Mouse (Mus musculus) liver, postnatal 0 days (tissue): Measurements from ENCODE around the gene Casd1. TPM values are rescaled to one million over a fixed set of nuclear protein-coding genes. Genes with fewer than 3 reads are reported as not detected.

ENCODE experiments used
- ATAC-seq: fragments of 200-750 bp; cut with Nextera tagmentation; 2 replicates; pipeline ENCODE4 v1.8.0; 2017; ENCODE audit warnings: mild to moderate bottlenecking, moderate library complexity
- DNase-seq: peaks from one replicate; pipeline ENCODE4 v3.0.0-alpha.2; 2016
- H3K27ac ChIP-seq: fragments of 300-500 bp; sonication (generic); 2 replicates; pipeline ENCODE4 v1.5.1; 2014; ENCODE audit warnings: antibody characterized with exemption, moderate library complexity, mild to moderate bottlenecking, low read depth
- H3K27me3 ChIP-seq: fragments of 300-500 bp; sonication (generic); 2 replicates; pipeline ENCODE4 v1.6.1; 2014; ENCODE audit warnings: low read length, control low read depth, mixed read lengths; ENCODE audit not compliant: insufficient read depth
- H3K36me3 ChIP-seq: fragments of 300-500 bp; sonication (generic); replicated peaks from 2 replicates; pipeline ENCODE4 v1.6.1; 2014; ENCODE audit warnings: mild to moderate bottlenecking, control low read depth, low read length, moderate library complexity, mixed read lengths; ENCODE audit not compliant: insufficient read depth
- H3K4me1 ChIP-seq: fragments of 300-500 bp; sonication (generic); 2 replicates; pipeline ENCODE4 v1.6.1; 2014; ENCODE audit warnings: antibody characterized with exemption, mild to moderate bottlenecking, control low read depth; ENCODE audit not compliant: insufficient read depth
- H3K4me2 ChIP-seq: fragments of 300-500 bp; sonication (generic); 2 replicates; pipeline ENCODE4 v1.6.1; 2014; ENCODE audit warnings: low read depth, mild to moderate bottlenecking, low read length, moderate library complexity, mixed read lengths
- H3K4me3 ChIP-seq: fragments of 300-500 bp; sonication (generic); 2 replicates; pipeline ENCODE4 v1.5.1; 2014; ENCODE audit warnings: low read depth, low read length
- H3K9ac ChIP-seq: fragments of 300-500 bp; sonication (generic); replicated peaks from 2 replicates; pipeline ENCODE4 v1.6.1; 2014; ENCODE audit warnings: mild to moderate bottlenecking, moderate library complexity
- H3K9me3 ChIP-seq: fragments of 300-500 bp; sonication (generic); 2 replicates; pipeline ENCODE4 v1.6.1; 2016; ENCODE audit warnings: mild to moderate bottlenecking, control low read depth, low read length, mixed read lengths
- CTCF ChIP-seq: sonication (generic); IDR thresholded peaks from 2 replicates; pipeline ENCODE4 v1.5.1; 2016; ENCODE audit warnings: antibody characterized with exemption, low read depth
- EP300 ChIP-seq: IDR thresholded peaks from 2 replicates; pipeline ENCODE4 v1.6.1; 2016; ENCODE audit warnings: antibody characterized with exemption, low read depth, mild to moderate bottlenecking
- WGBS: fragments of 180-500 bp; shearing (Covaris S2); extraction: QIAGEN DNeasy Blood & Tissue Kit; methylation state at CpG from one replicate; pipeline ENCODE4 v1.1.7; 2014; ENCODE audit not compliant: insufficient replicate concordance; 5-methylcytosine and 5-hydroxymethylcytosine counted together
- polyA plus RNA-seq: library from polyadenylated mRNA; unstranded; fragments of >200 nt; fragmentation: Nextera tagmentation; extraction: Ambion mirVana; gene quantifications from 2 replicates; pipeline ENCODE4 v1.2.1, GENCODE M21; 2015

The Casd1 gene
- polyA plus RNA-seq, 1 experiment from 2014 or later, result 8.0 TPM

DNA sequence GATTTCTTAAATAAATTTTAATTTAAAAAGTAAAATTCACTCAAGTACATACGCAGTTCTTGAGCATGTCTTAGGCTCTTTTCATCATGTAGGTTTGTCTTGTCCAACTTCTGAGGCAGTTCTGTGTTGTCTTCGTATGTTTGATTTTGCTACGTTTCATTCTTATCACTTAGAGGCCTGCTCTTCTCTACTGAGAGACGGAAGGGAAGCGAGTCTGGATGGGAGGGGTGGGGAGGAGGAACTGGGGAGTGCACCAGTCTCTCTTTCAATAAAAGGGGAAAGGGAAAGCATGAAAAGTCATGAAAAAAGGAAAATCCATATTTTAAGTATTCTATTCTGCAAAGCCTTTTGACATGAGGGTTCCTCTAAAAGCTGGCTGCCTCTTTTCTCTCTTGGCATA is 54.8 kb downstream of the Casd1 start:
- ATAC-seq (no peak), DNase-seq (no peak)
- no peak overlapping the region for H3K4me2 ChIP-seq
- H3K27me3 ChIP-seq, result no peaks in the 10 kb centered on the region
- H3K36me3 ChIP-seq, result no peaks in the 10 kb centered on the region
- H3K4me1 ChIP-seq, result no peaks in the 10 kb centered on the region
- no peak overlapping the region for H3K4me3 ChIP-seq
- H3K9me3 ChIP-seq, result no peaks in the 10 kb centered on the region
- 35% methylated on average over 5 of the region's 5 CpGs for WGBS
- H3K9ac ChIP-seq, result no peak overlapping the region
- TF ChIP-seq EP300 (no peak), CTCF (no peak)
- H3K27ac ChIP-seq, result no peak overlapping the region

DNA sequence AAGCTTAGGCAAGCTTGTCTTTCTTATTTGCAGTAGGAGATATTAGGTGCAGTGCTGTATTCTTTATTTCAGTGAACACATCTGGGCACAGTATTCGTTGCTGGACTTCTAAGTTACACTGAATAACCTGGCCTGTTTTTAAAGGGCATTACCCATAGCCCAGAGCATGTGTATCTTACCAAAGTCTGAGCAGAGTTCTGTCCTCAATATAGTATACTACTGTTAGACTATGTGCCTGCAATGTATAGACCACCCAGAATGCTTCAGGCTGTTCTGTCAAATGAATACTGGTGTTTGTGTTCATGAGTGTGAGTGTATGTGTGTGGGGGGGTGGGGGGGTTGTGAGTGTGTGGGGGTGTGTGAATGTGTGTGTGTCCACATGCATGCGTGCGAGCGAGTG is 55.3 kb downstream of the Casd1 start:
- Histone ChIP-seq H3K36me3 (no peaks in the 10 kb centered on the region), H3K4me3 (no peak overlapping the region), H3K27me3 (no peaks in the 10 kb centered on the region), H3K9me3 (no peaks in the 10 kb centered on the region), H3K9ac (no peak overlapping the region), H3K4me1 (no peaks in the 10 kb centered on the region), H3K27ac (no peak overlapping the region), H3K4me2 (no peak overlapping the region)
- ATAC-seq (no peak), DNase-seq (no peak)
- no peak for TF ChIP-seq CTCF
- no peak for TF ChIP-seq EP300
- WGBS, result 89% methylated on average over 4 of the region's 4 CpGs

DNA sequence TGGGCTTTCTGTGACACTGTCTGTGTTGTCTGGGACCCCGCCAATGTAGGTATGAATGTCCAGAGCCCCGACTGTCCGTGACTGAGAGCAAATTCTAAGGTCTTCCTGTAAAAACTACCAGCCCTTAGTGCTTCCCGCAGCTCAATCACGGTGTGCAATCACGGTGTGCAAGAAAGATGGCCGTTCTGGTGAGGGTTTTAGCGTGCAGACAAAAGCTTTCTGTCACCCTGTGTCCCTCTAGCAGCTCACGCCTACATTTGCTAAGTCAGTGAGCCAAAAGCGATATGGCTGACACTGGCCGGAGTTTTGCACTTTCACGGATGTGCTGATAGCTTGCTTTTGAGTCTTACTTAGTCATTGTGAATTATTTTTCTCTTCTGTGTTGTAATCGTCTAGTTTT is 58.2 kb downstream of the Casd1 start:
- TF ChIP-seq EP300 (no peak), CTCF (no peak)
- no peaks in the 10 kb centered on the region for H3K4me1 ChIP-seq
- no peaks in the 10 kb centered on the region for H3K36me3 ChIP-seq
- H3K4me2 ChIP-seq, result no peak overlapping the region
- no peaks in the 10 kb centered on the region for H3K27me3 ChIP-seq
- no peak for DNase-seq
- no peak for ATAC-seq
- no peaks in the 10 kb centered on the region for H3K9me3 ChIP-seq
- 79% methylated on average over 13 of the region's 13 CpGs for WGBS
- H3K4me3 ChIP-seq, result no peak overlapping the region
- H3K27ac ChIP-seq, result no peak overlapping the region
- H3K9ac ChIP-seq, result no peak overlapping the region

DNA sequence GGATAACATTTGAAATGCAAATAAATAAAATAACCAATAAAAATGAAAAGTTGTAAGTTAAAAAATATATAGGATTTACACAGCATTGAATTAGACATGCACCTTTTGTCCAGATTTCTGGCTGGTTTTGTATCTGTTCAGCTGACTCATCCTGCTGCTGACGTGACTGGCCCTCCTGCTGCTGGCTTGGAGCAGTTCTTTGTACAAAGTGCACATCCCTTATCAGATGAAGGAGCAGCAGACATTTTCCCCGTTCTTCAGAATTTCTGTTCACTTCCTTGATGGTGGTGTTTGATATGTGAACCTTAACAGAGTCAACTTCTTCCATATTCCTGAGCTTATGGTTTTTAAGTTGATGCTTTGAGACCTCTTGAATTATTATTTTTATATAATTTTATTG is 62.9 kb downstream of the Casd1 start:
- no peak for ATAC-seq
- DNase-seq, result no peak
- no peaks in the 10 kb centered on the region for H3K36me3 ChIP-seq
- H3K4me3 ChIP-seq, result no peak overlapping the region
- H3K9me3 ChIP-seq, result no peaks in the 10 kb centered on the region
- no peak overlapping the region for H3K4me2 ChIP-seq
- peaks cover 2% of the 10 kb centered on the region; the same call in 1 of the 2 replicates for H3K4me1 ChIP-seq
- H3K27me3 ChIP-seq, result no peaks in the 10 kb centered on the region
- TF ChIP-seq EP300 (no peak), CTCF (no peak)
- 33% methylated on average over 2 of the region's 2 CpGs for WGBS
- H3K9ac ChIP-seq, result no peak overlapping the region
- H3K27ac ChIP-seq, result no peak overlapping the region

DNA sequence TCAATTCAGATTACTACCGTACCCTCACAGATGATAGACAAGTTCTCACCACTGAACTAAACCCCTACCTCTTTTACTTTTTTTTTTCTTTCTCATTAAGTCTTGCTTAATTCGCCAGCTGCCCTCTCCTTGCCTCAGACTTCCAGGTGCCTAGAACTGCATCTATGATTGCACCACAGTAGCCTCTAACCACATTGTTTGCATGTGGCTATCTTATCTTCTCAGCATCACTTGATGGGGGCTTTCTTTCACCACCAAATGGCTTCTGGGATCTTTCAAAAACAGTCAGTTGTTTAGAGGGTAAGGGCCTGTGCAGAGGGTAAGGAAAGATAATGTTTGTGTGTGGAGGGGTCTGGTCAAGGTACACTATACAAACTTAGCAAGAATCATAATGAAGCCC is 63.7 kb downstream of the Casd1 start:
- no peak overlapping the region for H3K27ac ChIP-seq
- no peak for TF ChIP-seq CTCF
- no peak for TF ChIP-seq EP300
- H3K9ac ChIP-seq, result no peak overlapping the region
- H3K4me3 ChIP-seq, result no peak overlapping the region
- H3K27me3 ChIP-seq, result no peaks in the 10 kb centered on the region
- WGBS, result 27% methylated on average over 2 of the region's 2 CpGs
- DNase-seq, result no peak
- H3K36me3 ChIP-seq, result no peaks in the 10 kb centered on the region
- peaks cover 2% of the 10 kb centered on the region; the same call in 1 of the 2 replicates for H3K4me1 ChIP-seq
- no peak overlapping the region for H3K4me2 ChIP-seq
- no peaks in the 10 kb centered on the region for H3K9me3 ChIP-seq
- ATAC-seq, result no peak

DNA sequence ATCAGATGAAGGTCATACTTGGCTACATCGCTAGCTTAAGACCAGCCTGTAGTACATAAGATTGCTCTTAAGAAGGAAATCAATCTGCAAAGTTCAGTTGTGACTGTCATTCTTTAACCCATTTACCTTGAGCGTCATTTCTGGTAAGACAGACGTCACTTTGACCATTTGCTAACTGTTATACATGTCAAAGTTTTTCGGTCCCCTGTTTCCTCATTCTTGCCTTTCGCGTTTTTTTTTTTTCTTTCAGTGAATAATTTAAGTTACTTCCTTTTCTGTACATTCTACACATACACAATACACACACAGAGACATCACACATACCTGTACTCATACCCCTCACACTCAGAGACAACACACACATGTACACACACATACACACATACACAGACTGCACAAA is 64.5 kb downstream of the Casd1 start:
- peaks cover 2% of the 10 kb centered on the region; the same call in 1 of the 2 replicates for H3K4me1 ChIP-seq
- no peak overlapping the region for H3K4me2 ChIP-seq
- H3K36me3 ChIP-seq, result no peaks in the 10 kb centered on the region
- H3K9ac ChIP-seq, result no peak overlapping the region
- H3K27ac ChIP-seq, result no peak overlapping the region
- TF ChIP-seq CTCF, result no peak
- no peak for TF ChIP-seq EP300
- WGBS, result 42% methylated on average over 6 of the region's 6 CpGs
- H3K9me3 ChIP-seq, result no peaks in the 10 kb centered on the region
- no peak for DNase-seq
- H3K27me3 ChIP-seq, result no peaks in the 10 kb centered on the region
- no peak overlapping the region for H3K4me3 ChIP-seq
- no peak for ATAC-seq

DNA sequence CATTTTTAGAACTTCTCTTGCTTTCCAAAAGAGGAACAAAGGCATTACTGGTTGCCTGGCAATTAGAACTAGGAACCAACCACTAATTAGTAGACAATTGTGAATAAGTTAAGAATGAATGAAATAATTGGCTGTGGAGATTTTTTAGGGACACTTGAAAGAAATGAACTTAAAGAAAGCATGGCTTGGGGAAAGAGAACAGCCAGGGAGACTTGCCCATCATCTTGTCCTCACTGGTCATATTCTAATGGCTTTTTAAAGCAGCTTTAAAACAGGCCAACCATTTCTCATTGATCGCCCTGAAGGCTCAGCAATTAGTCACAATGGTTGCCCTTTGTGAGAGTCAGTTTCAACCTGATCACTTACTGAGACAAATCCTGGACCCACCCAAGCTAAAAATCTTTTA is 76.7 kb downstream of the Casd1 start:
- H3K9ac ChIP-seq, result no peak overlapping the region
- DNase-seq (no peak), ATAC-seq (no peak)
- no peaks in the 10 kb centered on the region for H3K4me1 ChIP-seq
- no peak overlapping the region for H3K4me3 ChIP-seq
- no peak for TF ChIP-seq EP300
- no peak for TF ChIP-seq CTCF
- H3K27ac ChIP-seq, result no peak overlapping the region
- H3K27me3 ChIP-seq, result no peaks in the 10 kb centered on the region
- H3K36me3 ChIP-seq, result no peaks in the 10 kb centered on the region
- WGBS, result 79% methylated on average over 1 of the region's 1 CpGs
- H3K9me3 ChIP-seq, result no peaks in the 10 kb centered on the region
- no peak overlapping the region for H3K4me2 ChIP-seq
